Mouse (Mus musculus) c-Kit-positive CD71-negative TER-119-negative erythroid progenitor cells, embryonic 14.5 days (primary cell): Measurements from ENCODE around the gene Col25a1.
A peak's percentile ranks its signal among the peaks of the same experiment; 100 is the strongest.

Experiments used
- DNase-seq: peaks from one replicate; pipeline ENCODE4 v3.0.0-alpha.2; 2013; ENCODE audit warnings: low read depth

Col25a1 gene

GRCm38 (mm10) chr3:130161323-130161917 is 30.1 kb downstream of the Col25a1 start:
- DNase-seq, result no peak

DNA sequence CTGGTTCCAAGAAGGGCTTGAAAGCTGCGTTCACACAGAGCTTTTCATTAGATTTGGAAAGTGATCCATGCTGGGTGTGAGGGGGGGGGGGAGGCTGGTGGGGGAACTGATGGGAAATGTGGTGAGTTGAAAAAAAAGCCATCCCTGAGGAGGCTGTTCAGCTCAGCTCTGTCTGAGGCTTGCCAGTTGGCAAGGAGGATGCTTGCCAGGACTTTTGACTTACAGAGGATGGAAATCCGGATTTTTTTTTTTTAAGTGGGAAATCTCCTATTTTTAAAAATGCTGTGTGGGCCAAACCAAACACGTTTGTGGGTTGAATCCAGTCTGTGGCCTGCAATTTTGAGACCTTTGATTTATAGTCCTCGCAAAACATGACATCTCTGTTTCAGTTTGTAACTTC is 35.6 kb downstream of the Col25a1 start:
- DNase-seq, result no peak

DNA sequence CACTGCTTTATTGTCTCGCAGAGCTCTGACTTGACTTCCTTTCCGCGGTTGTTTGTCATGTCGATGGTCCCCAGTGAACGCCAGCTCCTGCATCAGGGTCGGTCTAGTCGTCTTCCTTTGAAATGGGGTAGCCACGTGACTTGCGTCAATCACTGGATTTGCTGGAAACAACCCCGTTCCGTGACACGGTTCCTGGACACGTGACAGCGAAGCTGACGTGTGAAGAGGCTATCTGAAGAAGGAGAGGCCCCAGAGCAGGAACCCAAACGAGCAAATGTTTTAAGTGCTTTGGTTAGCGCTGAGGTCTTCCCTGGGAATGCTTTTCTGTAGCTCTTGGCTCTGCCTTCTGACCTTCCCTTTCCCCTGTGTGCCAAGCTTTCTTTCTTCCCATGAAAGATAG is 41.5 kb downstream of the Col25a1 start:
- no peak for DNase-seq

DNA sequence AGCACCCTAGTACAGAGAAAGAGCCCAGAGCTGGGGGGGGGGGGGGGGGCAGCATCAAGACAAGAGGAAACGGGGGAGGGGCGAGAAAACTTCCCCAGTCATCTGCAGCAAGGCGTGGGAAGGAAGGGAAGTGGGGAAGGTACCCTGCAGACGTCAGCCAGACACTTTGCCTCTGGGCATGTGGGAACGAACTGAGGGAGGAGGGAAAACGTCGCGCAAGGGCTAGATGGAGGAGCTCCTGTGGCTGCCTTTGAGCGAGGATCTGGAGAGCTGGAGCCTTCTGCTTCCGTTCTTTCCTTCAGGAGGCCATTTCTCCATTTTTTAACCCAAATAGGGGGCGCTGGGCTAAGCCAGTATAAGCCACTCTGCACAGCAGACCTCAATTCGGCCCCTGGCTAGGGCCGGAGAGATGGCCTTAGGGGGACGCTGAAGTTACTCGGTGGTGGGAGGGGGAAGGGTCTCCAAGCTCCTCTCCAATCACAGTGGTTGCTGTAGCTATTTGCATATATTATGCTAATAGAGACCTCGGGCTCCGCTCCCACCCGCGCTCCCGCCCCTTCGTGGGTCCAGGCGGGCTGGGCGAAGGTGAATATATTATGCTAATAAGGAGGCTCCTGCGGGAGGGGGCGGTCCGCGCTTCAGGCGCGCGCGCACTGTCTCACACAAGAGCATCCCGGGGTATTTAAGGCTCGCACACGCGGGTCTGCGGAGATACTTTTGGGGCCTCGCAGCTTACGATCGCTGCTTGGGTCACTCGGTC is 49.1 kb downstream of the Col25a1 start:
- peak; percentile 24 for DNase-seq

DNA sequence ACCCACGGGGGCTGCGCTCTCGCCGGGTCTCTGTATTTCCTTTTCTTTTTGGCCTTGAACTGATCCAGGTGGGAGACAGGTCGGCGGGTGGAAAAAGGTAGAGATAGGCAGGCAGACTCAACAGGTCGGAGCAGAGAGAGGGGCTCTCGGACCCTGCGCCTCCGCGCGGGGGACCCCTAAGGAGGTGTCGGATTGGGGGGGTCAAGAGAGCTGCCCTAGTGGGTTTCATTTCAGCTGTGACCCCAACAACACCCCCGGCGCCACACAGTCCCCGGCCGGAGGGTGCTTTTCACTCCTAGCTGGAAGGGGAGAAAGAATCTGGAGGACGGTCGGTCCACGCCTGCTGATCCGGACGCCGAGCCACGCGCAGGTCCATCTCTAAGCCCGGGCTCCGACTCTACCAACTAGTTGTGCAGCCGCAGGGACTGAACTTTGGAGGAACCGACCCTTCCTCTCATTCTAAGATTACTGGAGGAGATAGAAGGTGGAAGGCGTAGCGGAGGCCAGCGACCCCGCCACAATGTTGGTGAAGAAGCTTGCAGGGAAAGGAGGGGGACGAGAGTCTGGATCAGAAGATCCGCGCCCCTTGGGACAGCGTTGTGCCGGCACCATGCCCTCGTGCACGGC is 49.8 kb downstream of the Col25a1 start:
- DNase-seq, result no peak

- no peak for DNase-seq
These were observed 50.3 kb downstream of the Col25a1 start for GRCm38 (mm10) chr3:130181591-130181980.

- DNase-seq, result no peak
These were observed 51.1 kb downstream of the Col25a1 start for GRCm38 (mm10) chr3:130182450-130182849.

GRCm38 (mm10) chr3:130185111-130185510 is 53.8 kb downstream of the Col25a1 start:
- no peak for DNase-seq

- DNase-seq, result no peak
These were observed 56.3 kb downstream of the Col25a1 start for GRCm38 (mm10) chr3:130187588-130187987.

GRCm38 (mm10) chr3:130193450-130193849 is 62.1 kb downstream of the Col25a1 start:
- no peak for DNase-seq

- no peak for DNase-seq
These were observed 83.3 kb downstream of the Col25a1 start for GRCm38 (mm10) chr3:130214631-130215030.

- no peak for DNase-seq
These were observed 84.8 kb downstream of the Col25a1 start for GRCm38 (mm10) chr3:130216141-130216540.

GRCm38 (mm10) chr3:130216646-130217045 is 85.3 kb downstream of the Col25a1 start:
- no peak for DNase-seq

- DNase-seq, result no peak
These were observed 86.4 kb downstream of the Col25a1 start for GRCm38 (mm10) chr3:130217705-130218104.

DNA sequence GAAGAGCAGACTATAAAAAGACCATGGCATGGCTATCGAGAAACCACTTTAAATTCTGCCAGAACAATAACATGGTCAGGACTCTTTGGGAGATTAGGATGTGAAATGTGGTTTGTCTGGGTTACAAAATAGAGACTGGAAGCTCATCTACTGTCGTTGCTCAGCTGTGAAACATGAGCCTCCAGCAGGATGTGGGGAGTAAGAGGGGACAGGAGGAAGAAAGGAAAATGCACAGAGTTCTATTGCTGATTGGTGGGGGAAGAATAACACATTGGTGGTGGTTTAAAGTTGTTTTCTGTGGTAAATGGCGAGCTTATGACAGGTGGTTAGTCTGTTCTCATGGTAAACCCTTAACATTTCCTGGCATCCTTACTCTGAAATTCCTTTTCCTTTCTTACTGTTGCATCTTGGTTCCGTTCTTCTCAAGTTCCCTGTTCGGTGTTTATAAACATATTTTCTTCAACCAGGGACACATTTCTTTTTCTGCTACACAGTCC is 87.0 kb downstream of the Col25a1 start:
- DNase-seq, result no peak

- DNase-seq, result no peak
These were observed 89.5 kb downstream of the Col25a1 start for GRCm38 (mm10) chr3:130220811-130221210.

DNA sequence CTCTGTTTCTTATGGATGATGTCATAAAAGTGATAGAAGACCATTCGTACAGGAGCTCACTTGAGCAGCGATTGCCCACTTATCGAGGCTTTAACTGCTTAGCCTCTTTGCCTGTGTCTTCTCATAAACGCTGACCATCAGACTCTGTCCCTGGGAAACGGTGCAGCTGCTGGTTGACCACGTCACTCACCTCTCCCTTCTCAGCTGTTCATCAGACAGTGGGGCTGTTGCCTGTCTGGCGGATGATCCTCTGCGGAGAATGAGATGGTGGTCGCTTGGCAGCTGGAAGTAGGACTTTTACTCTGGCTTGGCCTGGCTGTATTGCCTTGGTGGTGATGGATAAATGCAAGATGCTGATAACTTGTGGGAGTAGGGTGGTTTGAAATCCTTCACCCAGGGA is 96.9 kb downstream of the Col25a1 start:
- no peak for DNase-seq

GRCm38 (mm10) chr3:130232944-130233343 is 101.6 kb downstream of the Col25a1 start:
- no peak for DNase-seq

GRCm38 (mm10) chr3:130235233-130235632 is 103.9 kb downstream of the Col25a1 start:
- no peak for DNase-seq

DNA sequence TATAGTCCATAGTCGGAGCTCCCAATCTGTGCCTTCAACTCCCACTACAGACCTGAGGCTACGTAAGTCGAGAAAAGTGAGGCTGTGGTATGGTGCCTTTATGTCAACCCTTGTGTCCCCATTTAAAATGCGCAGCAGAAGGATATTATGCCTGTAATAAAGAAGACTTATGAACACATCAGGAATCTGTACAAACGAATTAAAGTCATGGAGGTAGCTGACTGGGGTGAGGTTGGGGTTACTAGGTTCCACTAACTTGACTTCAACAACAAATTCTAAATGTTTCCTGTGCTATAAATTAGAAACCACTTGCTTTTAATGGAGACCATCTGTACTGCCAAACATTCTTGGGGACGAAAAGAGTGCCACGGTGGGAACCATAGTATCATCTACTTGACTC is 104.8 kb downstream of the Col25a1 start:
- no peak for DNase-seq

- no peak for DNase-seq
These were observed 106.6 kb downstream of the Col25a1 start for GRCm38 (mm10) chr3:130237852-130238251.

DNA sequence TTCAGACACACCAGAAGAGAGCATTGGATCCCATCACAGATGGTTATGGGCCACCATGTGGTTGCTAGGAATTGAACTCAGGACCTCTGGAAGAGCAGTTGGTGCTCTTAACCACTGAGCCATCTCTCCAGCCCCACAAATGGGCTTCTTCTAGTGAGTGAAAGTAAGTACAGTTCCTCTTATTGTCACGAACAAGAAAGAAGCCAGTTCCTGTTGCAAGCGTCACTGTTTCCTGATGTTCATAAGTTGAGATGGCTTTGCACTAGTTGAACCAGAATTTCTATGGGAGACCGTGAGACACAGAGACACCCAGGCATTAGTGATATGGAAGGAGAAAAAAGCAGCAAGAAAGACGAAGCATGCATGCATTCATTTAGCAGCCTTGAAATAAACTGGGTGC is 110.6 kb downstream of the Col25a1 start:
- DNase-seq, result no peak

DNA sequence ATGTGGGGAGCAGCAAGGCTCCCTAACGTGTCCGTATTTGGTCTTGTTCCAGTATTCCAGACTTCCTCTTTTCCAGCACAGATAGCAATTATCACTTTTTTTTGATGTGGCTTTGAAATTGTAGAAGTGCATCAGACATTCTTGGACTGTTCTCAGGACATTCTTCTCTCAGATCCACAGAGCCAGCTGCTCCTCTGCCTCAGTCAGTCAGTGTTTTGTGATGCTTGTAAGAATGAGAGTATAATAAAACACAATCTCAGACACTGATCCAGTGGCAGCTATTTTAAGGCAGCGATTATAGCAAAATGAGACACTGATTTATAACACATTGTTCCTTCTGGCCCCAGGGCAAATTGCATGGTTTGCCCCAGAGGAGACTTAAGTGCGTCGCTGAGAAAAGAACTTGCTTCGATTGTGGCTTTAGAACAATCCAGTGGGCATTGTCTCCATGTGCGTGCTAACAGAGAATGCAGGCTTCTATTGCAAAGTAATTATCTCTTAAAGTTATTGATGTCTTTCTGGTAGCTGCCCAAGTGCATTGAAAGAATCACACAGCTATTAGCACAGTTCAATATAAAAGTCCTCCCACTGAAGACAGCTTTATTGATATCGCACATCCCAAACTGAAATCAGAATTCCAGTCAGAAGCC is 111.5 kb downstream of the Col25a1 start:
- no peak for DNase-seq
